ENCODE assay signal across 8 mouse cellular contexts in genomic region chr17:31664760-31665159, GRCm38 (mm10). TPM values are rescaled to one million over a fixed set of nuclear protein-coding genes. Genes with fewer than 3 reads are reported as not detected.
DNase-seq lines count a peak whose midpoint lies in the region; ATAC-seq and TF ChIP-seq lines count a peak whose summit lies in the region.

No protein-coding gene starts in this region.

- H3K9me3 ChIP-seq in neural tube, embryonic 15.5 days (replicated peaks): no peaks in the 10 kb centered on the region
- no peaks in the 10 kb centered on the region for H3K9me3 ChIP-seq in limb, embryonic 14.5 days (ENCODE audit: control insufficient read depth, low read length)
- H3K9me3 ChIP-seq in stomach, embryonic 14.5 days (ENCODE audit: control insufficient read depth, low read depth, low read length): no peaks in the 10 kb centered on the region

- WGBS in neural tube, embryonic 15.5 days: 4% methylated on average over 4 of the region's 4 CpGs
- WGBS in limb, embryonic 14.5 days: 10% methylated on average over 4 of the region's 4 CpGs
- 9% methylated on average over 4 of the region's 4 CpGs for WGBS in stomach, embryonic 14.5 days

- H3K27ac ChIP-seq in neural tube, embryonic 15.5 days (replicated peaks): no peak overlapping the region
- H3K27ac ChIP-seq in limb, embryonic 14.5 days (replicated peaks; ENCODE audit: low read depth, low read length): no peak overlapping the region
- no peak overlapping the region for H3K27ac ChIP-seq in stomach, embryonic 14.5 days (ENCODE audit: low read length)

- no peak for TF ChIP-seq POLR2A in limb, embryonic 14.5 days (IDR thresholded peaks at IDR 0.05; ENCODE audit: borderline replicate concordance, extremely low read depth, insufficient read depth, insufficient read length)

- no peak overlapping the region for H3K4me2 ChIP-seq in neural tube, embryonic 15.5 days
- no peak overlapping the region for H3K4me2 ChIP-seq in limb, embryonic 14.5 days (replicated peaks; ENCODE audit: low read depth, low read length, severe bottlenecking)
- H3K4me2 ChIP-seq in stomach, embryonic 14.5 days (replicated peaks; ENCODE audit: low read depth, low read length): no peak overlapping the region

- no peaks in the 10 kb centered on the region for H3K36me3 ChIP-seq in neural tube, embryonic 15.5 days
- H3K36me3 ChIP-seq in limb, embryonic 14.5 days (ENCODE audit: control insufficient read depth, insufficient read depth, low read length): no peaks in the 10 kb centered on the region
- H3K36me3 ChIP-seq in stomach, embryonic 14.5 days (ENCODE audit: control insufficient read depth, insufficient read depth, low read length): no peaks in the 10 kb centered on the region

- ATAC-seq in neural tube, embryonic 15.5 days (ENCODE audit: low FRiP score): no peak
- peak; percentile 80; the same call in 1 of the 2 replicates for ATAC-seq in limb, embryonic 14.5 days (ENCODE audit: low FRiP score, low read depth)
- peak; percentile 89 for ATAC-seq in monocyte, adult 5-6 weeks (replicated peaks; ENCODE audit: insufficient number of reproducible peaks, low FRiP score, low TSS enrichment, poor library complexity, severe bottlenecking)
- peak; percentile 85; the same call in 1 of the 2 replicates for ATAC-seq in stomach, embryonic 14.5 days (ENCODE audit: insufficient number of reproducible peaks, insufficient read depth, low FRiP score, low read depth)

- DNase-seq in neural tube, embryonic 10.5 days (ENCODE audit: extremely low spot score, low spot score): peak; percentile 72
- DNase-seq in embryo, embryonic 11.5 days (ENCODE audit: low read depth, low spot score): peak; percentile 67
- peak; percentile 48 to 72 for DNase-seq in gastrocnemius, postnatal 4 days (ENCODE audit: low spot score in 2 of 2)
- DNase-seq in kidney, adult 8-10 months: peak; percentile 85 to 93
- DNase-seq in limb, embryonic 14.5 days (ENCODE audit: low spot score): peak; percentile 71

- no peak overlapping the region for H3K4me3 ChIP-seq in neural tube, embryonic 15.5 days (replicated peaks)
- H3K4me3 ChIP-seq in limb, embryonic 14.5 days (replicated peaks; ENCODE audit: low read length): no peak overlapping the region
- no peak overlapping the region for H3K4me3 ChIP-seq in stomach, embryonic 14.5 days (ENCODE audit: low read depth, low read length)

- H3K4me1 ChIP-seq in neural tube, embryonic 15.5 days: no peaks in the 10 kb centered on the region
- no peaks in the 10 kb centered on the region for H3K4me1 ChIP-seq in limb, embryonic 14.5 days (ENCODE audit: control insufficient read depth, insufficient read depth, low read length)
- H3K4me1 ChIP-seq in stomach, embryonic 14.5 days (ENCODE audit: control insufficient read depth, insufficient read depth, low read length): no peaks in the 10 kb centered on the region

- H3K27me3 ChIP-seq in neural tube, embryonic 15.5 days (replicated peaks): no peaks in the 10 kb centered on the region
- H3K27me3 ChIP-seq in limb, embryonic 14.5 days (ENCODE audit: control insufficient read depth, insufficient read depth, low read length): no peaks in the 10 kb centered on the region
- no peaks in the 10 kb centered on the region for H3K27me3 ChIP-seq in stomach, embryonic 14.5 days (ENCODE audit: control insufficient read depth, insufficient read depth, low read length)

- no peak overlapping the region for H3K9ac ChIP-seq in neural tube, embryonic 15.5 days (replicated peaks)
- no peak overlapping the region for H3K9ac ChIP-seq in limb, embryonic 14.5 days (ENCODE audit: low read depth, low read length, severe bottlenecking)
- H3K9ac ChIP-seq in stomach, embryonic 14.5 days (replicated peaks; ENCODE audit: low read depth, low read length): no peak overlapping the region

RNA-seq across cellular contexts. Expression of gene U2af1, which starts 6.1 kb away (rescaled TPM):
- polyA plus RNA-seq in neural tube, embryonic 15.5 days (2015; fragmentation: Nextera tagmentation; extraction: Ambion mirVana): 176 and 225 TPM in 2 replicates
- 100 to 1,000 TPM; 154 to 181 TPM for total RNA-seq in gastrocnemius, postnatal 4 days (2021)
- polyA plus RNA-seq in limb, embryonic 14.5 days (2012; rRNA removed): 248 and 345 TPM in 2 replicates
- 151 and 167 TPM in 2 replicates for polyA plus RNA-seq in limb, embryonic 14.5 days (2014; fragmentation: Nextera tagmentation; extraction: Ambion mirVana)
- 159 to 195 TPM (median 172 TPM) in 3 replicates for total RNA-seq in monocyte, adult 5-6 weeks (2017)
- 165 and 175 TPM in 2 replicates for polyA plus RNA-seq in stomach, embryonic 14.5 days (2014; fragmentation: Nextera tagmentation; extraction: Ambion mirVana)

RNA-seq across cellular contexts. Expression of gene Cryaa, which starts 12.8 kb away (rescaled TPM):
- 0.14 TPM in 1 of 2 replicates, not detected in the other for polyA plus RNA-seq in neural tube, embryonic 15.5 days (2015; fragmentation: Nextera tagmentation; extraction: Ambion mirVana)
- not detected for total RNA-seq in gastrocnemius, postnatal 4 days (2021)
- polyA plus RNA-seq in limb, embryonic 14.5 days (2012; rRNA removed): 0.05 and 0.06 TPM in 2 replicates
- 0.26 TPM in 1 of 2 replicates, not detected in the other for polyA plus RNA-seq in limb, embryonic 14.5 days (2014; fragmentation: Nextera tagmentation; extraction: Ambion mirVana)
- total RNA-seq in monocyte, adult 5-6 weeks (2017): not detected in 3 replicates
- not detected in 2 replicates for polyA plus RNA-seq in stomach, embryonic 14.5 days (2014; fragmentation: Nextera tagmentation; extraction: Ambion mirVana)

RNA-seq across cellular contexts. Expression of gene Cbs, which starts 27.7 kb away (rescaled TPM):
- polyA plus RNA-seq in neural tube, embryonic 15.5 days (2015; fragmentation: Nextera tagmentation; extraction: Ambion mirVana): 12.0 and 12.4 TPM in 2 replicates
- 1 to 10 TPM in 1 of 2 experiments, under 1 TPM in 1; 0.64 to 1.4 TPM for total RNA-seq in gastrocnemius, postnatal 4 days (2021)
- 4.7 and 4.8 TPM in 2 replicates for polyA plus RNA-seq in limb, embryonic 14.5 days (2012; rRNA removed)
- polyA plus RNA-seq in limb, embryonic 14.5 days (2014; fragmentation: Nextera tagmentation; extraction: Ambion mirVana): 3.9 and 4.6 TPM in 2 replicates
- not detected in 3 replicates for total RNA-seq in monocyte, adult 5-6 weeks (2017)
- 1.3 and 3.6 TPM in 2 replicates for polyA plus RNA-seq in stomach, embryonic 14.5 days (2014; fragmentation: Nextera tagmentation; extraction: Ambion mirVana)
